Mouse (Mus musculus) intestine, postnatal 0 days (tissue): ENCODE measurements around the gene Rpl7l1. TPM values are rescaled to one million over a fixed set of nuclear protein-coding genes. Genes with fewer than 3 reads are reported as not detected.
"Not testable (repeated sequence)": the region's sequence is repeated elsewhere in the genome, so short reads cannot be mapped to it uniquely, and the experiment has no call there.

Experiments used
- ATAC-seq: fragments of 200-750 bp; cut with Nextera tagmentation; 2 replicates; pipeline ENCODE4 v1.8.0; 2017; ENCODE audit warnings: mild to moderate bottlenecking, moderate TSS enrichment, moderate library complexity
- H3K27ac ChIP-seq: fragments of 300-500 bp; sonication (generic); 2 replicates; pipeline ENCODE4 v1.5.1; 2014; ENCODE audit warnings: mild to moderate bottlenecking, low read depth, low read length, moderate library complexity
- H3K27me3 ChIP-seq: fragments of 300-500 bp; sonication (generic); replicated peaks from 2 replicates; pipeline ENCODE4 v1.6.1; 2014; ENCODE audit warnings: low read length, mixed read lengths; ENCODE audit not compliant: control insufficient read depth, insufficient read depth
- H3K36me3 ChIP-seq: fragments of 300-500 bp; sonication (generic); 2 replicates; pipeline ENCODE4 v1.6.1; 2014; ENCODE audit warnings: mild to moderate bottlenecking, moderate library complexity; ENCODE audit not compliant: control insufficient read depth, insufficient read depth
- H3K4me1 ChIP-seq: fragments of 300-500 bp; sonication (generic); replicated peaks from 2 replicates; pipeline ENCODE4 v1.6.1; 2014; ENCODE audit warnings: antibody characterized with exemption, low read length, mixed read lengths; ENCODE audit not compliant: control insufficient read depth, insufficient read depth
- H3K4me2 ChIP-seq: fragments of 300-500 bp; sonication (generic); replicated peaks from 2 replicates; pipeline ENCODE4 v1.6.1; 2014; ENCODE audit warnings: low read depth, mild to moderate bottlenecking, moderate library complexity
- H3K4me3 ChIP-seq: fragments of 300-500 bp; sonication (generic); 2 replicates; pipeline ENCODE4 v1.5.1; 2014; ENCODE audit warnings: low read depth, low read length
- H3K9ac ChIP-seq: fragments of 300-500 bp; sonication (generic); 2 replicates; pipeline ENCODE4 v1.6.1; 2014; ENCODE audit warnings: mild to moderate bottlenecking, low read depth, low read length
- H3K9me3 ChIP-seq: fragments of 300-500 bp; sonication (generic); 2 replicates; pipeline ENCODE4 v1.6.1; 2016; ENCODE audit warnings: mixed run types; ENCODE audit not compliant: control insufficient read depth
- CTCF ChIP-seq: sonication (generic); IDR thresholded peaks from 2 replicates; pipeline ENCODE4 v1.5.1; 2016; ENCODE audit warnings: low read depth, mild to moderate bottlenecking, control low read depth, antibody characterized with exemption, moderate library complexity
- WGBS: fragments of 180-500 bp; shearing (Covaris S2); extraction: QIAGEN DNeasy Blood & Tissue Kit; methylation state at CpG from one replicate; pipeline ENCODE4 v1.1.7; 2014; 5-methylcytosine and 5-hydroxymethylcytosine counted together
- polyA plus RNA-seq: library from polyadenylated mRNA; unstranded; fragments of >200 nt; fragmentation: Nextera tagmentation; extraction: Ambion mirVana; gene quantifications from 2 replicates; pipeline ENCODE4 v1.2.1, GENCODE M21; 2015

Rpl7l1 gene
- polyA plus RNA-seq, 1 experiment from 2014 or later: 78.5 TPM

DNA sequence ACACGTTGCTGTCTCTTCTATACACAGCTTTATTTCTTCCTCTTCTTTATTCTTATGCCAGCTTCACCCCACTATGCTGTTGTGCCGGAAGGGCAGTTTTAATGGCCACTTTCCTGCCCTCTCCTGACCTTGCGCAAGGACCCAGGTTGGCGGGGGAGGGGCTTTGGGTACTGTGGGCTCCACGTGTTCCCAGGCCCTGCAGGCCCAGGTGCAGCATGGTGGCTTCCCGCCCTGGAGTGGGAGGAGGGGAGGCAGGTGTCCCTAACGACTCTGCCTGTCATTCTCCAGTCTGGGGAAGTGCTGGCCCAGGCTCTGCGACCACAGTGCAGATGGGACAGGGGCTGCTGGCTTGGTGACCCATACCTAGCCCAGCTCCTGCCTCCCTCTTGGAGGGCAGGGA, 14.6 kb downstream of the Rpl7l1 start:
- Histone ChIP-seq H3K9ac (no peak overlapping the region), H3K4me2 (no peak overlapping the region), H3K27me3 (no peaks in the 10 kb centered on the region), H3K27ac (no peak overlapping the region), H3K36me3 (no peaks in the 10 kb centered on the region), H3K4me3 (no peak overlapping the region), H3K4me1 (no peaks in the 10 kb centered on the region), H3K9me3 (no peaks in the 10 kb centered on the region)
- ATAC-seq: no peak
- no peak for TF ChIP-seq CTCF
- WGBS: 44% methylated on average over 8 of the region's 8 CpGs

GRCm38 (mm10) chr17:46764916-46765315, 17.6 kb downstream of the Rpl7l1 start:
- not testable (repeated sequence) for H3K36me3 ChIP-seq, H3K9me3 ChIP-seq, H3K9ac ChIP-seq, H3K27me3 ChIP-seq, ATAC-seq, H3K4me1 ChIP-seq, H3K4me3 ChIP-seq, H3K4me2 ChIP-seq, H3K27ac ChIP-seq
- 67% methylated on average over 9 of the region's 9 CpGs for WGBS

- Histone ChIP-seq H3K4me1 (no peaks in the 10 kb centered on the region), H3K9me3 (no peaks in the 10 kb centered on the region), H3K9ac (no peak within 1 kb of the TSS), H3K27me3 (no peaks in the 10 kb centered on the region), H3K27ac (no peak within 1 kb of the TSS), H3K36me3 (no peaks in the 10 kb centered on the region), H3K4me2 (no peak within 1 kb of the TSS), H3K4me3 (no peak within 1 kb of the TSS)
- ATAC-seq: no peak
- TF ChIP-seq CTCF: no peak
- WGBS: 77% methylated on average over 2 of the region's 2 CpGs
Observed at GRCm38 (mm10) chr17:46763544-46763943, 18.9 kb downstream of the Rpl7l1 start, which contains the start of gene Ptcra. Gene Ptcra (minus strand): TSS chr17:46763712.

DNA sequence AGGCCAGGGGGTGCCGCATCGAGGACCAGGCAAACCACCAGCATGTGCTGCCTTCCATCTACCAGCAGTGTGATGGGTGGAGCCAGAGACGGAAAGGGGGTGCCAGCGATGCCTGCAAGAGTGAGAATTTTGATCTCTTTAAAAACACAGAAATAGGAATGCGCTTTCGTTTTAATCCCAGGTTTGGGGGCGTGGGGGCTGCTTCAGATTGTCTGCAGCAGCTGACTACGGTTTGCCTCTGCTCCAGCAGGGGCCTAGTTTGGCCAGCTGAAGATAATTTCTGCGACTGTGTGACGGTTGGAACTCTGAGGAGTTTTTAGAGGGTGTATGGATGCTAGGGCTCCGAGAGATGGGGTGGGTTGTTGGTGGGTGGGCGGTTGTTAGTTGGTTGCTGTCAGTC, 23.7 kb downstream of the Rpl7l1 start:
- no peak overlapping the region for H3K27ac ChIP-seq
- no peak overlapping the region for H3K4me3 ChIP-seq
- H3K4me2 ChIP-seq: no peak overlapping the region
- ATAC-seq: no peak
- H3K9me3 ChIP-seq: no peaks in the 10 kb centered on the region
- H3K27me3 ChIP-seq: no peaks in the 10 kb centered on the region
- 82% methylated on average over 12 of the region's 12 CpGs for WGBS
- H3K9ac ChIP-seq: no peak overlapping the region
- H3K36me3 ChIP-seq: no peaks in the 10 kb centered on the region
- TF ChIP-seq CTCF: no peak
- H3K4me1 ChIP-seq: no peaks in the 10 kb centered on the region

- WGBS: 0% methylated on average over 58 of the region's 58 CpGs
- peak within 1 kb of the TSS; percentile 91 for H3K27ac ChIP-seq
- peak within 1 kb of the TSS; percentile 87 for H3K9ac ChIP-seq
- H3K36me3 ChIP-seq: 0 out of 2 replicates have a peak, but pooled peaks cover 4% of the 10 kb centered on the region
- ATAC-seq: peak; percentile 99
- H3K4me2 ChIP-seq: peak within 1 kb of the TSS; percentile 82
- H3K4me1 ChIP-seq: no peaks in the 10 kb centered on the region; the same call in 1 of the 2 replicates
- TF ChIP-seq CTCF: no peak
- H3K27me3 ChIP-seq: no peaks in the 10 kb centered on the region
- peak within 1 kb of the TSS; percentile 95 for H3K4me3 ChIP-seq
- H3K9me3 ChIP-seq: no peaks in the 10 kb centered on the region
Observed at GRCm38 (mm10) chr17:46751794-46752556, 30.5 kb downstream of the Rpl7l1 start, which contains the start of gene Cnpy3. Gene Cnpy3 (minus strand): TSS chr17:46752214.

DNA sequence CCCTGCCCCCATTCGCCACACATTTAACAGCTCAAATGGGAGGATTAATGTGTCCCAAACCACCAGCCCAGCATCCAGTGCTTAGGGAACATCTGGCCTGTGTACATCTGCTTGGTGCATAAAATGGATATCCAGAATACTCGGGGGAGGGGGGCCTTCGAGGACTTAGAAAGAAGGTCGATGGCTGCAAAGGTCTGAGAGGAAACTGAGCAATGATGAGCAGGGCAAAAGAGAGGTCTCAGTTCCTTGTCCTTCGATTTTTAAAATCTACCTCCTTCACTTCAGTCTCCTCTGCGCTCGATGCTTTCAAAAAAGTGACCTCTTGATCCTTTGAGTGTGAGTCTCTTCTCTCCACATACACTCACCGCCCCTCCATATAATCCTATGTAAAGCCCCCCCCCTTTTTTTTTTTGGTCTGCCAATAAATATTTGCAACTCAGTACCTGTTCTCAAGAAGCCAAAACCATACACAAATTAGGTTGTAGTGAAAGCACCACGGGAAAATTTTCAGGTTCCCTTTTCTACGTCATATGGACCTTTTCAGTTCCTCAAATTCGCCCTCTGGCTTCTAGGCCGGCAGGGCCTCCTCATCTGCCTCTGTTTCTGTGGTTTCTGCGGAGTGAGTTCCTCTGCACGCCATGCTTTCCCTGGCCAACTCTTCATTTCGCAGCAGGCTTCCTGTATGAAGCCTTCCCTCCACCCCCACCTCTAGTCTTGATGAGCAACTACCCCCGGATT, 31.2 kb downstream of the Rpl7l1 start:
- peak; percentile 25; the same call in 1 of the 2 replicates for ATAC-seq
- H3K9me3 ChIP-seq: no peaks in the 10 kb centered on the region

More for the DNA sequence above, 31.2 kb downstream of the Rpl7l1 start:
- H3K4me1 ChIP-seq: no peaks in the 10 kb centered on the region; the same call in 1 of the 2 replicates
- peak overlapping the region; percentile 91 for H3K27ac ChIP-seq
- peak overlapping the region; percentile 87 for H3K9ac ChIP-seq
- 0 out of 2 replicates have a peak, but pooled peaks cover 8% of the 10 kb centered on the region for H3K36me3 ChIP-seq
- peak overlapping the region; percentile 82 for H3K4me2 ChIP-seq
- no peaks in the 10 kb centered on the region for H3K27me3 ChIP-seq
- no peak for TF ChIP-seq CTCF
- 22% methylated on average over 16 of the region's 16 CpGs for WGBS
- peak overlapping the region; percentile 95 for H3K4me3 ChIP-seq
